Mouse (Mus musculus) forebrain, postnatal 0 days (tissue): ENCODE results near the gene Ddx56. TPM values are rescaled to one million over a fixed set of nuclear protein-coding genes. Genes with fewer than 3 reads are reported as not detected.

ENCODE experiments used
- ATAC-seq: fragments of 200-750 bp; cut with Nextera tagmentation; 2 replicates; pipeline ENCODE4 v1.8.0; 2017; ENCODE audit warnings: mild to moderate bottlenecking, moderate library complexity
- DNase-seq: peaks from one replicate; pipeline ENCODE4 v3.0.0-alpha.2; 2015
- H3K27ac ChIP-seq: fragments of 300-500 bp; sonication (generic); 2 replicates; pipeline ENCODE4 v1.5.1; 2014; ENCODE audit warnings: low read depth, mild to moderate bottlenecking, antibody characterized with exemption, low read length, moderate library complexity, mixed read lengths
- H3K27me3 ChIP-seq: fragments of 300-500 bp; sonication (generic); 2 replicates; pipeline ENCODE4 v1.6.1; 2014; ENCODE audit warnings: mild to moderate bottlenecking, low read length, mixed read lengths; ENCODE audit not compliant: insufficient read depth
- H3K36me3 ChIP-seq: fragments of 300-500 bp; sonication (generic); 2 replicates; pipeline ENCODE4 v1.6.1; 2014; ENCODE audit warnings: mild to moderate bottlenecking, moderate library complexity; ENCODE audit not compliant: insufficient read depth
- H3K4me1 ChIP-seq: fragments of 300-500 bp; sonication (generic); 2 replicates; pipeline ENCODE4 v1.6.1; 2014; ENCODE audit warnings: antibody characterized with exemption; ENCODE audit not compliant: insufficient read depth
- H3K4me2 ChIP-seq: fragments of 300-500 bp; sonication (generic); 2 replicates; pipeline ENCODE4 v1.6.1; 2014; ENCODE audit warnings: low read depth, mild to moderate bottlenecking, moderate library complexity
- H3K4me3 ChIP-seq: fragments of 300-500 bp; sonication (generic); 2 replicates; pipeline ENCODE4 v1.5.1; 2014; ENCODE audit warnings: low read depth, low read length, mixed read lengths
- H3K9ac ChIP-seq: fragments of 300-500 bp; sonication (generic); 2 replicates; pipeline ENCODE4 v1.6.1; 2014; ENCODE audit warnings: mild to moderate bottlenecking
- H3K9me3 ChIP-seq: fragments of 300-500 bp; sonication (generic); 2 replicates; pipeline ENCODE4 v1.6.1; 2016; ENCODE audit warnings: low read length
- CTCF ChIP-seq: sonication (generic); IDR thresholded peaks from 2 replicates; pipeline ENCODE4 v1.5.1; 2016; ENCODE audit warnings: antibody characterized with exemption, control low read depth, low read depth
- WGBS: fragments of 180-500 bp; shearing (Covaris S2); extraction: QIAGEN DNeasy Blood & Tissue Kit; methylation state at CpG from one replicate; pipeline ENCODE4 v1.1.7; 2014; 5-methylcytosine and 5-hydroxymethylcytosine counted together
- polyA plus RNA-seq: library from polyadenylated mRNA; unstranded; fragments of >200 nt; fragmentation: Nextera tagmentation; extraction: Ambion mirVana; gene quantifications from 2 replicates; pipeline ENCODE4 v1.2.1, GENCODE M21; 2015
- total RNA-seq: library from RNA; depleted of rRNA; stranded (reverse); fragments of >200 nt; gene quantifications from 2 replicates; pipeline ENCODE4 v1.2.3, GENCODE M21; 2014

Gene Ddx56
- total and polyA plus RNA-seq, 2 experiments from 2014 or later: 70.4 to 71.3 TPM

DNA sequence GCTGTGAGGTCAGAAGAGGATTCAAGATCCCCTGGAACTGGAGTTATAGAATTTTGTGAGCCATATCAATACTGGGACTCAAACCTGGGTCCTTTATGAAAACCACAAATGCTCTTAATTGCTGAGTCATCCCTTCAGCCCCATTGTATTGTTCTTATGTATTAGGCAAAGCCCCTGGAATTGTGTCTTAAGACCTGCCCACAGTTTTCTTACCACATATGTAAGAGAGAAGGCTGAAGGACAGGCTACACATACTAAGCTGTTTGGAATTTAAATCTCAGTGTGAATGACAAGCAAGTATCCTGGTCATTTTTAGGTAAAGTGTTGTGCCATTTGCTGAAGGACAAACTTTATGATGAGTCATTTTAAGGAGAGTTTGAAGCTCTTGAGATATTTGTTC lies 28.5 kb upstream of the Ddx56 start:
- no peak for DNase-seq
- ATAC-seq: no peak

DNA sequence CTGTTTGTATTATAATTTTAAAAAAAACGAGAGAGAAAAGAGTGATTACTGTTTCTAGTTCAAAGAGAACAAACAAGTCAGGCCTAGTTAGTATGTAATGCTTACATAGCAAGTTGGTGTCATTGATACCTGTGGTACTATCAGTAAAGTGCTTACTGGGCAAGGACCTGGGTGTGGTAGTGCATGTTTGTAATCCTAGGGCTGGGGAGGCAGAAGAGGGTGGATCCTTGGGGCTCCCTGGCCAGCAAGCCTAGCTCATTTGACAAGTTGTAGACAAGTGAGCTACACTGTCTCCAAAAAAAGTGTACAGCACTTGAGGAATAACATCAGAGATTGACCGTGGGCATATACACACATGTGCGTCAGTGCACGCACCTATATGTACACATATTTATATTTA lies 27.1 kb upstream of the Ddx56 start:
- H3K4me3 ChIP-seq: no peak overlapping the region
- TF ChIP-seq CTCF: no peak

More for the DNA sequence above, 28.5 kb upstream of the Ddx56 start:
- Histone ChIP-seq H3K27me3 (no peaks in the 10 kb centered on the region), H3K9me3 (no peaks in the 10 kb centered on the region), H3K27ac (no peak overlapping the region), H3K36me3 (peaks cover 30% of the 10 kb centered on the region), H3K4me3 (no peak overlapping the region), H3K4me2 (no peak overlapping the region), H3K9ac (no peak overlapping the region), H3K4me1 (peaks cover 5% of the 10 kb centered on the region)
- no peak for TF ChIP-seq CTCF

DNA sequence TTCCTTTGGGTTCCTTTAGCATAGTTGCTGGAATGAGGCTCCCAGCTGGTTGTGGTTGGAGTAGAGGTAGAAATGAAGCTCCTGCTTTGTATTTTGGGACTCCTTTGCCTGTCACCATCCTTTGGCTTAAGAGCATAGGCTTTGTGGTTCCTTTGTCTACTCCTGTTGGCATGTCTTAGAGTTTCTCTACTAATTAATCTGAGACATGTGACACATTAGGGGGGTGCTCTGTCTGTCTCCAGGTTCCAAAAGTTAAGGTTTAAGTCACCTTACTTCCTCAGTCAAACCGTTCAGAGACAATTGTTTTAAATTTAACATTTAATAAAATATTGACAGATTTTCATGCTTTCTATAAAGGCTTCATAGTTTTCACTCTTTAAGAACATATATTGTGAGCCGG lies 26.0 kb upstream of the Ddx56 start:
- Histone ChIP-seq H3K36me3 (peaks cover 19% of the 10 kb centered on the region), H3K4me1 (peaks cover 5% of the 10 kb centered on the region), H3K4me2 (no peak overlapping the region), H3K9me3 (no peaks in the 10 kb centered on the region), H3K27me3 (no peaks in the 10 kb centered on the region), H3K27ac (no peak overlapping the region), H3K9ac (no peak overlapping the region), H3K4me3 (no peak overlapping the region)
- TF ChIP-seq CTCF: no peak
- DNase-seq (no peak), ATAC-seq (no peak)
- WGBS: 93% methylated on average over 2 of the region's 2 CpGs

More for the DNA sequence above, 27.1 kb upstream of the Ddx56 start:
- Histone ChIP-seq H3K36me3 (peaks cover 27% of the 10 kb centered on the region), H3K9me3 (no peaks in the 10 kb centered on the region), H3K4me1 (peaks cover 5% of the 10 kb centered on the region), H3K27me3 (no peaks in the 10 kb centered on the region), H3K27ac (no peak overlapping the region), H3K4me2 (no peak overlapping the region), H3K9ac (no peak overlapping the region)
- ATAC-seq (no peak), DNase-seq (no peak)
- WGBS: 97% methylated on average over 4 of the region's 4 CpGs

DNA sequence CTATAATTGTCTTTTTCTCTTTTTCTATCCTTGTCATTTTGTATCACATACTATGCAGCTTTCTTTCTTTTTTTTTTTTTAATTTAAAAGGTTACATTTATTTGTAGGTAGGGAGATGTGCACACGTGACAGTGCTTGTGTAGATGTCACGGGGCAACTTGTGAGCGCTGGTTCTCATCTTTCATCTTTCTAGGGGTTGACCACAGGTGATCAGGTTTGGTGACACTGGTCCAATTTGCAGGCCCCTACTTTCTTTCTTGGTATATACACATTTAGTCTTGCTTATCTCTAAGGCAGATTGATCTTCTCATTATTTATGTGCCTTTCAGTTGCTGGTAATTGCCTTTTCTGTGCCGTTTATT lies 25.4 kb upstream of the Ddx56 start:
- peak overlapping the region; percentile 81 for H3K4me3 ChIP-seq
- peak overlapping the region; percentile 65 for H3K4me2 ChIP-seq
- peaks cover 5% of the 10 kb centered on the region for H3K4me1 ChIP-seq
- H3K9ac ChIP-seq: no peak overlapping the region
- peak overlapping the region; percentile 95; the same call in 1 of the 2 replicates for H3K27ac ChIP-seq
- H3K27me3 ChIP-seq: no peaks in the 10 kb centered on the region
- TF ChIP-seq CTCF: no peak
- DNase-seq (no peak), ATAC-seq (no peak)
- H3K9me3 ChIP-seq: no peaks in the 10 kb centered on the region
- H3K36me3 ChIP-seq: peaks cover 13% of the 10 kb centered on the region
- WGBS: 96% methylated on average over 4 of the region's 4 CpGs

DNA sequence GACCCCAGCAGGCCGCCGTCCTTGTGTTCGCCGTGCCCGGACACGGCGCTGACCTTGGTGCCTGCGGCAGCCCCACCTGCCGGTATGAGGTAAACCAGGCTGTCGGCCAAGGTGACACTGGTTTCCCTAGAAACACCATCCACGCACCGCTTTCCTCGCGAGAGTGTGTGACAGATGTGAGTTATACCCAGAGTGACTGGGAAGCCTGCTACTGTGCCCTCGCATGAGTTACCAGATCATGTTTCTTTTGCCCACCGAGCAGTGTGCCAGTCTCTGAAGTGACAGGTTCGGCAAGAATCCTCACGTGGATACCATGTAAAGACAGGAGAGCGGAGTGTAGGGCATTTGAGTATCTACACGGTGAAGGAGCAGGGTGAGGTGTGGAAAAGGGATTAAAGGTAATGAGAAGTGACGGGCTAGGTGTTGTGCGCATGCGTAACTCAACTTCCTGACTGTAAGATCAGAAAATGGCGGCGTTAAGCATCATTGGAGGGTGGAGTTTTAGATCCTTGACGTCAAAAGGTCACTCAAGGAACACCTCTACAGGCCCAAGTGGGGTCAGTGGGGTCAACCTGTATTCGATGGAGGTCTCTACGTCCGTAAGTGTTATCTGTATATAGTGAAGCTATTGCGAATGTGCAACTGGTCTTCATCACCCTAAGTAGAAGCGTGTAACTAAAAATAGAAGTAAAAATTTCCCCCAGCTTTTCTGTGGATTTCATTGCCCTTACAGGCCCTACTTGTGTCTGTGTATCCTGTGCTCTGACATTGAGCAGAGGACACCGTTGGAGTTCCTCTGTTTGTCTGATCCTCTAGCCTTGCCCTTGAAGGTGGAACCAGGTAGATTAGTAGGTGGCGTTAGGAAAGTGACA lies 24.8 kb upstream of the Ddx56 start:
- Histone ChIP-seq H3K4me3 (peak overlapping the region; percentile 81), H3K9ac (peak overlapping the region; percentile 74), H3K9me3 (no peaks in the 10 kb centered on the region), H3K4me2 (peak overlapping the region; percentile 65), H3K27ac (peak overlapping the region; percentile 95), H3K27me3 (no peaks in the 10 kb centered on the region), H3K36me3 (peaks cover 7% of the 10 kb centered on the region), H3K4me1 (peaks cover 5% of the 10 kb centered on the region)
- WGBS: 19% methylated on average over 33 of the region's 33 CpGs
- ATAC-seq (peak; percentile 82), DNase-seq (peak; percentile 90)
- peak; percentile 51 for TF ChIP-seq CTCF

DNA sequence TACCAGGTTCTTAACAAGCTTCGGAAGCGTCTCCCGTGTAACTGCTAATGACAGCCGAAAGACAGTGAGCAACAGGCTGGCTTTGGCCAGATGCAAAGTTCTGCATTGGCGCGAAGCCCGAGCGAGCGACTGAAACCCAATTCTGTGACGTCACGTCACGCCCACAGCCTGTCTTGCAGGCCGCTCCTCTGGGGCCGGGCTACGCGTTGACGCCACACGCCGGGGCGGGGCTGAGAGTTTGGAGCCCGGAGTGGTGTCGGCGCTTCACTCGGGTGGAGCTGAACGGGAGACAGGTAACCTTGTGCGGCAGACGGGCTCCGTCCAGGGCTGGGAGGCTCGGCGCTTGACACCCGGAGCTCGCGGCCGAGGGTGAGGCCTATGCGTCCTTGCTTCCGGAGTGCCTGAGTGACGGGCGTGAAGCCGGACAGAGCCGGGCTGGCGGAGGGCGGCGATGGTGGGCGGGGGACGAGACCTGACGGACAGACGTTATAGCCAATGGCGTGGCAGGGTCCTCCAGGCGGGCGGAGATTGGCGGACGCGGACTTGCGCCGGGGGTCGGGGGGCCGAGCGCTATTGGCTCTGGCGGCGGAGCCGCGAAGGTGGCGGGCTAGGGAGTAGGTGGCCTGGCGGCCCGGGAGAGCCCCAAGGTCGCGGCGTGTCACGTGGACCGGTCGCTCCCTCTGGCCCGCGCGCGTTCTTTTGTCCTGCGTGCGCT lies 24.0 kb upstream of the Ddx56 start, which contains the start of gene Ogdh:
TSS of gene Ogdh (plus strand) at position 233 of the 715 bp plus-strand sequence.
- ATAC-seq (peak; percentile 96), DNase-seq (peak; percentile 99)
- Histone ChIP-seq H3K9me3 (no peaks in the 10 kb centered on the region), H3K36me3 (no peaks in the 10 kb centered on the region), H3K27ac (peak within 1 kb of the TSS; percentile 95), H3K4me2 (peak within 1 kb of the TSS; percentile 65), H3K27me3 (no peaks in the 10 kb centered on the region), H3K9ac (peak within 1 kb of the TSS; percentile 74), H3K4me1 (peaks cover 5% of the 10 kb centered on the region), H3K4me3 (peak within 1 kb of the TSS; percentile 81)
- WGBS: under 1% methylated on average over 77 of the region's 77 CpGs
- TF ChIP-seq CTCF: no peak

DNA sequence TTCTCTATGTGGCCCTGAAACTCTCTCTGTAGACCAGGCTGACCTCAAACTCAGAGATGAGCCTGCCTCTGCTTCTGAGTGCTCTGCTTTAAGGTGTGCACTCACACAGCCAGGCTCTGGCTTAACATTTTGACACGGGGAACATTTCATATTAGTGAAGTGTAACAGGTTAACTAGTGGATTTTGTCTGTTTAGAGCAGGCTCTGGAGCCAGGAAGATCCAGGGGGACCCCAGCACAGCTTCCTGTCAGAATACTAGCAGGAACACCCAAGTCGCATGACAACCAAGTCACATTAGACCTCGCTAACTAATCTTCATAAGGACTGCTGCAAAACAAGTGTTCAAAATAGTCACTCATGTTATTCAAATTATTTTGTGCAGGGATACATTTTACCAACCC lies 23.3 kb upstream of the Ddx56 start:
- TF ChIP-seq CTCF: no peak
- no peaks in the 10 kb centered on the region for H3K9me3 ChIP-seq
- H3K9ac ChIP-seq: peak overlapping the region; percentile 74
- peaks cover 5% of the 10 kb centered on the region for H3K4me1 ChIP-seq
- no peak overlapping the region for H3K27ac ChIP-seq
- H3K4me3 ChIP-seq: peak overlapping the region; percentile 81
- H3K4me2 ChIP-seq: peak overlapping the region; percentile 65
- WGBS: 28% methylated on average over 3 of the region's 3 CpGs
- DNase-seq (no peak), ATAC-seq (no peak)
- H3K36me3 ChIP-seq: no peaks in the 10 kb centered on the region
- H3K27me3 ChIP-seq: no peaks in the 10 kb centered on the region
